Mouse (Mus musculus) myocyte (in vitro differentiated cells): ENCODE data around the gene Hapln1. TPM values are rescaled to one million over a fixed set of nuclear protein-coding genes. Genes with fewer than 3 reads are reported as not detected.
A peak's percentile ranks its signal among the peaks of the same experiment; 100 is the strongest.

Source experiments
- H3K27me3 ChIP-seq: one replicate; pipeline ENCODE4 v1.6.1; 2011; ENCODE audit not compliant: control insufficient read depth, insufficient read depth, insufficient read length
- H3K36me3 ChIP-seq: one replicate; pipeline ENCODE4 v1.6.1; 2011; ENCODE audit not compliant: control insufficient read depth, insufficient read depth
- H3K4me2 ChIP-seq: one replicate; pipeline ENCODE4 v1.6.1; 2011; ENCODE audit warnings: low read depth, control low read depth
- H3K4me3 ChIP-seq: one replicate; pipeline ENCODE4 v1.5.1; 2011; ENCODE audit warnings: mild to moderate bottlenecking, control low read depth, moderate library complexity
- H3K79me2 ChIP-seq: one replicate; pipeline ENCODE4 v1.6.1; 2011; ENCODE audit not compliant: control insufficient read depth, insufficient read depth
- H3ac ChIP-seq: one replicate; pipeline ENCODE4 v1.6.1; 2011; ENCODE audit not compliant: control insufficient read depth, insufficient read length
- CEBPB ChIP-seq: IDR thresholded peaks from 2 replicates; pipeline ENCODE4 v1.6.1; 2011; ENCODE audit warnings: mild to moderate bottlenecking, moderate library complexity; ENCODE audit not compliant: poor library complexity, insufficient read depth, severe bottlenecking
- E2F4 ChIP-seq: IDR thresholded peaks from one replicate; pipeline ENCODE4 v1.6.1; 2011; ENCODE audit warnings: mild to moderate bottlenecking, control low read depth, moderate library complexity; ENCODE audit not compliant: insufficient read depth
- MAX ChIP-seq: IDR thresholded peaks from one replicate; pipeline ENCODE4 v1.6.1; 2011; ENCODE audit warnings: low read depth, mild to moderate bottlenecking, control low read depth
- MYOD1 ChIP-seq, 3 experiments: IDR thresholded peaks; one replicate each; pipeline ENCODE4 v1.6.1; 2011; ENCODE audit warnings: control low read depth in 2 of 3, low read depth in 2 of 3, mild to moderate bottlenecking in 2 of 3, moderate library complexity in 1 of 3; ENCODE audit not compliant: insufficient read length in 2 of 3, control insufficient read depth in 1 of 3
- MYOG ChIP-seq, 3 experiments: IDR thresholded peaks; one replicate each; pipeline ENCODE4 v1.6.1; 2011; ENCODE audit warnings: control low read depth in 2 of 3, low read depth in 2 of 3, mild to moderate bottlenecking in 2 of 3; ENCODE audit not compliant: insufficient read length in 2 of 3, control insufficient read depth in 1 of 3, insufficient read depth in 1 of 3
- POLR2A ChIP-seq: IDR thresholded peaks from one replicate; pipeline ENCODE4 v1.6.1; 2011; ENCODE audit warnings: low read depth, mild to moderate bottlenecking, control low read depth, moderate library complexity; ENCODE audit not compliant: insufficient read length
- POLR2AphosphoS2 ChIP-seq: IDR thresholded peaks from one replicate; pipeline ENCODE4 v1.6.1; 2011; ENCODE audit warnings: low read depth, control low read depth; ENCODE audit not compliant: insufficient read length
- REST ChIP-seq: IDR thresholded peaks from one replicate; pipeline ENCODE4 v1.6.1; 2011; ENCODE audit warnings: mild to moderate bottlenecking, control low read depth, moderate library complexity; ENCODE audit not compliant: insufficient read depth, insufficient read length
- SRF ChIP-seq: IDR thresholded peaks from one replicate; pipeline ENCODE4 v1.6.1; 2011; ENCODE audit warnings: low read depth; ENCODE audit not compliant: control insufficient read depth, insufficient read length
- TCF12 ChIP-seq: IDR thresholded peaks from one replicate; pipeline ENCODE4 v1.6.1; 2011; ENCODE audit warnings: mild to moderate bottlenecking, control low read depth; ENCODE audit not compliant: poor library complexity, insufficient read depth, severe bottlenecking
- TCF3 ChIP-seq: IDR thresholded peaks from one replicate; pipeline ENCODE4 v1.6.1; 2011; ENCODE audit warnings: low read depth, control low read depth; ENCODE audit not compliant: insufficient read length
- USF1 ChIP-seq: IDR thresholded peaks from one replicate; pipeline ENCODE4 v1.6.1; 2011; ENCODE audit warnings: low read depth, mild to moderate bottlenecking, control low read depth, moderate library complexity
- polyA plus RNA-seq: library from polyadenylated mRNA; unstranded; fragments of >200 nt; fragmentation: generic; extraction: Trizol; gene quantifications from one replicate; pipeline ENCODE4 v1.2.1, GENCODE M21; 2012; ENCODE audit warnings: missing spikeins

Gene Hapln1
- polyA plus RNA-seq, 1 experiment = 0.01 TPM

- H3K79me2 ChIP-seq = no peaks in the 10 kb centered on the region
- no peak overlapping the region for H3ac ChIP-seq
- TF ChIP-seq USF1 = no peak
- no peak for TF ChIP-seq POLR2A
- no peak for TF ChIP-seq REST
- TF ChIP-seq CEBPB = no peak
- no peak for TF ChIP-seq MYOD1 (IDR thresholded peaks at IDR 0.05; ENCODE audit: control insufficient read depth in 1 of 3, insufficient read length in 2 of 3, low read depth in 2 of 3)
- no peak for TF ChIP-seq SRF
- no peak for TF ChIP-seq E2F4
- TF ChIP-seq TCF12 = no peak
- TF ChIP-seq TCF3 = no peak
- no peak overlapping the region for H3K4me2 ChIP-seq
- no peaks in the 10 kb centered on the region for H3K27me3 ChIP-seq
- no peak overlapping the region for H3K4me3 ChIP-seq
- no peaks in the 10 kb centered on the region for H3K36me3 ChIP-seq
These were observed 18.1 kb upstream of the Hapln1 start for GRCm38 (mm10) chr13:89521507-89521908.

- Histone ChIP-seq H3K79me2 (no peaks in the 10 kb centered on the region), H3K4me2 (no peak overlapping the region), H3ac (no peak overlapping the region), H3K4me3 (no peak overlapping the region), H3K27me3 (no peaks in the 10 kb centered on the region), H3K36me3 (no peaks in the 10 kb centered on the region)
- TF ChIP-seq MAX (no peak), E2F4 (no peak), POLR2A (no peak), USF1 (no peak), REST (no peak), POLR2AphosphoS2 (no peak), MYOD1 (IDR thresholded peaks at IDR 0.05; ENCODE audit: control insufficient read depth in 1 of 3, insufficient read length in 2 of 3, low read depth in 2 of 3) (no peak), TCF12 (no peak), TCF3 (no peak), CEBPB (no peak), SRF (no peak), MYOG (IDR thresholded peaks at IDR 0.05; ENCODE audit: control insufficient read depth in 1 of 3, insufficient read depth in 1 of 3, insufficient read length in 2 of 3, low read depth in 2 of 3) (no peak)
These were observed 10.9 kb upstream of the Hapln1 start for GRCm38 (mm10) chr13:89528716-89529115.

- TF ChIP-seq POLR2A (no peak), TCF12 (no peak), POLR2AphosphoS2 (no peak), E2F4 (no peak), USF1 (no peak), CEBPB (no peak), MYOG (IDR thresholded peaks at IDR 0.05; ENCODE audit: control insufficient read depth in 1 of 3, insufficient read depth in 1 of 3, insufficient read length in 2 of 3, low read depth in 2 of 3) (no peak)
- Histone ChIP-seq H3K79me2 (no peaks in the 10 kb centered on the region), H3K36me3 (no peaks in the 10 kb centered on the region), H3ac (no peak overlapping the region), H3K4me3 (no peak overlapping the region), H3K4me2 (no peak overlapping the region), H3K27me3 (no peaks in the 10 kb centered on the region)
These were observed 9.2 kb upstream of the Hapln1 start for GRCm38 (mm10) chr13:89530386-89530785.

- no peak overlapping the region for H3ac ChIP-seq
- no peaks in the 10 kb centered on the region for H3K79me2 ChIP-seq
- H3K4me2 ChIP-seq = peak overlapping the region; percentile 64
- H3K36me3 ChIP-seq = no peaks in the 10 kb centered on the region
- H3K4me3 ChIP-seq = peak overlapping the region; percentile 22
- no peak for TF ChIP-seq TCF12
- no peak for TF ChIP-seq SRF
- no peak for TF ChIP-seq MYOD1 (IDR thresholded peaks at IDR 0.05; ENCODE audit: control insufficient read depth in 1 of 3, insufficient read length in 2 of 3, low read depth in 2 of 3)
- TF ChIP-seq CEBPB = no peak
- no peak for TF ChIP-seq TCF3
- TF ChIP-seq POLR2A = no peak
- no peak for TF ChIP-seq MAX
- H3K27me3 ChIP-seq = no peaks in the 10 kb centered on the region
These were observed 280 bp downstream of the Hapln1 start for GRCm38 (mm10) chr13:89539887-89540264.

- H3K4me3 ChIP-seq = peak overlapping the region; percentile 22
- peak overlapping the region; percentile 24 for H3K4me2 ChIP-seq
- no peaks in the 10 kb centered on the region for H3K27me3 ChIP-seq
- H3K79me2 ChIP-seq = no peaks in the 10 kb centered on the region
- H3ac ChIP-seq = no peak overlapping the region
- TF ChIP-seq TCF12 (no peak), REST (no peak), MYOG (IDR thresholded peaks at IDR 0.05; ENCODE audit: control insufficient read depth in 1 of 3, insufficient read depth in 1 of 3, insufficient read length in 2 of 3, low read depth in 2 of 3) (no peak)
- H3K36me3 ChIP-seq = no peaks in the 10 kb centered on the region
These were observed 846 bp downstream of the Hapln1 start for GRCm38 (mm10) chr13:89540301-89540982.
